Mouse (Mus musculus): ENCODE measurements at regions not wholly inside any gene's neighbourhood (a gene's known extent, or its start where the extent isn't known, plus 50 kb on each side); places are given as distances from the start of the nearest gene placed in this dataset.
A peak's percentile ranks its signal among the peaks of the same experiment; 100 is the strongest.
"Not testable (repeated sequence)": the region's sequence is repeated elsewhere in the genome, so short reads cannot be mapped to it uniquely, and the experiment has no call there.

- DNase-seq (ENCODE audit: low read depth): peak; percentile 88
Measured at GRCm38 (mm10) chr17:17293932-17294534, 80.1 kb upstream of the Riok2 start.

- not testable (repeated sequence) for DNase-seq (ENCODE audit: low read depth)
Measured at GRCm38 (mm10) chr17:17295037-17295436, 79.1 kb upstream of the Riok2 start.

- not testable (repeated sequence) for DNase-seq (ENCODE audit: low read depth)
Measured at GRCm38 (mm10) chr17:17303496-17303895, 70.6 kb upstream of the Riok2 start.
